Mouse (Mus musculus) heart, embryonic 15.5 days (tissue): ENCODE data around the gene Cpb2. TPM values are rescaled to one million over a fixed set of nuclear protein-coding genes. Genes with fewer than 3 reads are reported as not detected.

Experiments used
- ATAC-seq: fragments of 200-750 bp; cut with Nextera tagmentation; replicated peaks from 2 replicates; pipeline ENCODE4 v1.8.0; 2017; ENCODE audit warnings: low read depth, moderate TSS enrichment; ENCODE audit not compliant: insufficient number of reproducible peaks, insufficient read depth, low FRiP score
- H3K27ac ChIP-seq: fragments of 300-500 bp; sonication (generic); 2 replicates; pipeline ENCODE4 v1.5.1; 2015; ENCODE audit warnings: mild to moderate bottlenecking, inconsistent platforms
- H3K27me3 ChIP-seq: fragments of 300-500 bp; sonication (generic); 2 replicates; pipeline ENCODE4 v1.6.1; 2015; ENCODE audit warnings: inconsistent platforms
- H3K36me3 ChIP-seq: fragments of 300-500 bp; sonication (generic); 2 replicates; pipeline ENCODE4 v1.6.1; 2015; ENCODE audit warnings: mild to moderate bottlenecking, inconsistent platforms
- H3K4me1 ChIP-seq: fragments of 300-500 bp; sonication (generic); replicated peaks from 2 replicates; pipeline ENCODE4 v1.6.1; 2015; ENCODE audit warnings: inconsistent platforms
- H3K4me2 ChIP-seq: fragments of 300-500 bp; sonication (generic); 2 replicates; pipeline ENCODE4 v1.6.1; 2015; ENCODE audit warnings: inconsistent platforms, mild to moderate bottlenecking, moderate library complexity
- H3K4me3 ChIP-seq: fragments of 300-500 bp; sonication (generic); 2 replicates; pipeline ENCODE4 v1.5.1; 2015; ENCODE audit warnings: mild to moderate bottlenecking, inconsistent platforms
- H3K9ac ChIP-seq: fragments of 300-500 bp; sonication (generic); 2 replicates; pipeline ENCODE4 v1.6.1; 2015; ENCODE audit warnings: mild to moderate bottlenecking, inconsistent platforms
- H3K9me3 ChIP-seq: fragments of 300-500 bp; sonication (generic); replicated peaks from 2 replicates; pipeline ENCODE4 v1.6.1; 2016; ENCODE audit warnings: inconsistent platforms
- WGBS: fragments of 180-500 bp; shearing (Covaris S2); methylation state at CpG from one replicate; pipeline ENCODE4 v1.1.7; 2015; ENCODE audit warnings: mixed read lengths; 5-methylcytosine and 5-hydroxymethylcytosine counted together
- polyA plus RNA-seq: library from polyadenylated mRNA; unstranded; fragments of >200 nt; fragmentation: Nextera tagmentation; extraction: Ambion mirVana; gene quantifications from 2 replicates; pipeline ENCODE4 v1.2.1, GENCODE M21; 2015

Gene Cpb2
- polyA plus RNA-seq, 1 experiment from 2014 or later: 0.11 TPM

DNA sequence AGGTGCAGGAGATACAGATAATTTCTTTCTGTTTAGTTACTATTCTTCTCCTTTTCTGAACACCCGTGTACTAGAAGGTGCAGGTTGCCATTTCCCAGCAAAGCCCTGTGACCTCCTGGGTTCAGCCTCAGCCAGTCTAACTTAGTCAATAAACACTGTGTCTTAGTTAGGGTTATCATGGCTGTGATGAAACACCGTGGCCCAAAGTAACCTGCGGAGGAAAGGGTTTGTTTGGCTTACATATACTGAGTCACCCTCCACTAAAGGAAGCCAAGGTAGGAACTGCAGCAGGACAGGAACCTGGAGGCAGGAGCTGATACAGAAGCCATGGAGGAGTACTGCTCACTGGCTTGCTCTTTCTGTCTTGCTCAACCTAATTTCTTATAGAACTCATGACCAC is 8.3 kb downstream of the Cpb2 start:
- WGBS: 82% methylated on average over 3 of the region's 3 CpGs

DNA sequence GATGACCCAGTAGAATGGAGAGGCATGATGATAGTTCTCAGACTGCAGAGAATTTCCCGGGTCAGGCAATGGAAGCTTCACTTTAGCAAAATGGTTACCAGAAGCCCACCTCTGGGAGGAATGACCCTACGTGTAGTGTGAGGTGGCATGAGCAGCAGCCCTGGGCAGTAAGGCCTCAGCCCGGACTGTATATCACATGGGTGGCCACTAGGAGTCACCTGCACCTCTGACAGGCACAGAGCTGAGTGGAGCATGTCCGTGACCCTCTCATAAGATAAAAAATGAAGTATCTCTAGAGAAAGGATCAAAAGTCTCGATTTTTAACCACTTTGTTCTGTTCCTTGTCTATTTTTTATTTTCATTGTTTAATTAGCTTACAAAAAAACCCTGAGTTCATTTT is 14.4 kb downstream of the Cpb2 start:
- Histone ChIP-seq H3K4me2 (no peak overlapping the region), H3K36me3 (no peaks in the 10 kb centered on the region), H3K27me3 (no peaks in the 10 kb centered on the region), H3K27ac (no peak overlapping the region), H3K9ac (no peak overlapping the region), H3K9me3 (no peaks in the 10 kb centered on the region), H3K4me3 (no peak overlapping the region), H3K4me1 (no peaks in the 10 kb centered on the region)
- 40% methylated on average over 5 of the region's 5 CpGs for WGBS
- ATAC-seq: no peak

More for the DNA sequence above, 8.3 kb downstream of the Cpb2 start:
- no peaks in the 10 kb centered on the region for H3K4me1 ChIP-seq
- H3K4me2 ChIP-seq: no peak overlapping the region
- no peak overlapping the region for H3K4me3 ChIP-seq
- H3K27ac ChIP-seq: no peak overlapping the region
- H3K27me3 ChIP-seq: no peaks in the 10 kb centered on the region
- H3K9me3 ChIP-seq: no peaks in the 10 kb centered on the region
- no peaks in the 10 kb centered on the region for H3K36me3 ChIP-seq
- no peak overlapping the region for H3K9ac ChIP-seq
- ATAC-seq: no peak

DNA sequence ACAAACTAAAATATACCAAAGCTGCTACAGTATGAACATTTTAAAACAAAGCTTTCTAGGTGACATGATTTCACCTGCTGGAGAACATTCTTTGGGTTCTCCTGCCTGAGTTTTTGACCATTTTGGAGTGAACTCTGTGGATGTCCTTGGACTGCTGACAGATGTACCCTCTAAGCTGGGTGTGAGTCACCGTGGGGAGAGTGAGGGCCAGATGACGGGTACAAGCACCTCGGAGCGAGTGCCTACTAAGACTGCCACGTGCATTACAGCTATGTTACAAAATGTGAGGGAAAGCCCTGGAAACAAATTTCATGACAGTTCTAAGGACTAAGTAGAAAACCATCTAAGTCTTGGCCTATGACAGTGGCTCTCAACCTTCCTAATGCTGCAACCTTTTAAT is 27.4 kb downstream of the Cpb2 start:
- no peaks in the 10 kb centered on the region for H3K4me1 ChIP-seq
- no peaks in the 10 kb centered on the region for H3K36me3 ChIP-seq
- H3K9me3 ChIP-seq: no peaks in the 10 kb centered on the region
- H3K4me3 ChIP-seq: no peak overlapping the region
- no peak overlapping the region for H3K4me2 ChIP-seq
- H3K9ac ChIP-seq: no peak overlapping the region
- 59% methylated on average over 5 of the region's 5 CpGs for WGBS
- no peak overlapping the region for H3K27ac ChIP-seq
- no peaks in the 10 kb centered on the region for H3K27me3 ChIP-seq
- no peak for ATAC-seq

DNA sequence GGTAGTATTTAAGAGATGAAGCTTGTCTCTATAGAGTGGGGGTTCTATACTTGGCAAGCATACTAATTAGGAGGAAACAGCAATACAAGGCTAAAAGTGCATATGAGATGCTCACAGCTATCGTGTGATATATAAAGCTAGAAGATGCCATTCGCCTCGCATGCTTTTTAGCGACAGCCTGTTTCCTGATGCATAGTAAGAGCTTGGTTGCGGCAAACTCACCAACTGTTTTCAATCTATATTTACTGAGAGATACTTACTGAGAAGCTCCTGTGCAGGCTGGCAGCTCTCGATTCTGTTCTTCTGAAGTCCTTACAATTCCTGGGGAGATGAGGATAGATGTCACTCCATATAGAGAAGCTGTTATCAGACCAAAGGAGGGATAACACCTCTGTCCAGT is 37.6 kb downstream of the Cpb2 start:
- H3K4me1 ChIP-seq: peaks cover 8% of the 10 kb centered on the region
- 69% methylated on average over 6 of the region's 6 CpGs for WGBS

DNA sequence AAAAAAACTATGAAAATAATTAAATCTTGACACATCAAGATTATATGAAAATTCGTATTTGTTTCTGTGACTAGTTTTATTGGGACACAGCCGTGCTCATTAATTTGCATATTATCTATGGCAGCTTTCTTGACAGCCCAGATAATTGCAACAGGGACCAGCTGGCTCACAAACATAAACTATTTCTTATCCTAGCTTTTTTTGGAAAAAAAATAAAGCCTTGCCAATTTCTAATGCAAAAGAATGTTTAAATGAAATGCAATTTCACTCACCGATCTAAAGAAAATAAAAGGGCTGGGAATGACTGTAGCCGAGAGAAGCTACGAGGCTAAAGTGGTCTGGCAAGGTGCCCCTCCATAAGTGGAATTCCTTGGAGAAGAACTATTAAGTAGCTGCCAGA is 38.3 kb downstream of the Cpb2 start:
- no peaks in the 10 kb centered on the region for H3K36me3 ChIP-seq
- 33% methylated on average over 5 of the region's 5 CpGs for WGBS
- H3K27ac ChIP-seq: no peak overlapping the region

More for the DNA sequence above, 37.6 kb downstream of the Cpb2 start:
- no peaks in the 10 kb centered on the region for H3K9me3 ChIP-seq
- H3K4me2 ChIP-seq: no peak overlapping the region
- no peaks in the 10 kb centered on the region for H3K27me3 ChIP-seq
- no peak overlapping the region for H3K4me3 ChIP-seq
- H3K27ac ChIP-seq: no peak overlapping the region
- no peak overlapping the region for H3K9ac ChIP-seq
- no peak for ATAC-seq
- no peaks in the 10 kb centered on the region for H3K36me3 ChIP-seq

DNA sequence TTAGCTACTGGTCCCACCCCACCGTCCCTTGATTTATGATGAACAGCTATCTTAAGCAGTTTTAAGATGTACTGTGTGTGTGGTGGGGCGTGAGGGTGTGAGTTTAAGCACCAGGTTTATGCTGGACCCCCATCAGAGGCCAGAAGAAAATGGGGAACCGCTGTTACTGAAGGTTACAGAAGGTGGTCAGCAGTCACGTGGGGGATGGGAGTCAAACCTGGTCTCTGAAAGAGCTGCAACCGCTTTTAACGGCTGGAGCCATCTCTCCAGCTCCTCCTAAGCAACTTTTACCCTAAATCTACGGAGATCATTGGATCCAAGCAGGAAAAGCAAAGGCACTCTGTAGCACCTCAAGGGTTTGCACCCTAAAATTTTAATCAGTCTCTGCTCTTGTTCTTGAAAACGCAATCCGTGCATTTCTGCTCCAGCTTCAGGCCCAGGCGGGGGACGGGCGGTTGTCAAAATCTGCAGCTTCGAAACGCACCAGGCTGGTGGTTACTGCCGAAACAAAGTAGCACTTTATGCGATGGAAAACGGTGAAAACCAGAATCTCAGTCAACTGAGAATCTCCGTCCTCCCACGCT is 41.6 kb downstream of the Cpb2 start:
- peak overlapping the region; percentile 95 for H3K9ac ChIP-seq
- no peaks in the 10 kb centered on the region for H3K27me3 ChIP-seq
- peak overlapping the region; percentile 99 for H3K4me3 ChIP-seq
- peaks cover 18% of the 10 kb centered on the region for H3K4me1 ChIP-seq
- H3K36me3 ChIP-seq: no peaks in the 10 kb centered on the region
- 5% methylated on average over 19 of the region's 19 CpGs for WGBS
- H3K4me2 ChIP-seq: peak overlapping the region; percentile 81
- no peaks in the 10 kb centered on the region for H3K9me3 ChIP-seq
- peak overlapping the region; percentile 90 for H3K27ac ChIP-seq
- ATAC-seq: peak; percentile 45

More for the DNA sequence above, 38.3 kb downstream of the Cpb2 start:
- Histone ChIP-seq H3K4me2 (no peak overlapping the region), H3K4me3 (no peak overlapping the region), H3K9me3 (no peaks in the 10 kb centered on the region), H3K9ac (no peak overlapping the region), H3K4me1 (peaks cover 14% of the 10 kb centered on the region), H3K27me3 (no peaks in the 10 kb centered on the region)
- ATAC-seq: no peak

DNA sequence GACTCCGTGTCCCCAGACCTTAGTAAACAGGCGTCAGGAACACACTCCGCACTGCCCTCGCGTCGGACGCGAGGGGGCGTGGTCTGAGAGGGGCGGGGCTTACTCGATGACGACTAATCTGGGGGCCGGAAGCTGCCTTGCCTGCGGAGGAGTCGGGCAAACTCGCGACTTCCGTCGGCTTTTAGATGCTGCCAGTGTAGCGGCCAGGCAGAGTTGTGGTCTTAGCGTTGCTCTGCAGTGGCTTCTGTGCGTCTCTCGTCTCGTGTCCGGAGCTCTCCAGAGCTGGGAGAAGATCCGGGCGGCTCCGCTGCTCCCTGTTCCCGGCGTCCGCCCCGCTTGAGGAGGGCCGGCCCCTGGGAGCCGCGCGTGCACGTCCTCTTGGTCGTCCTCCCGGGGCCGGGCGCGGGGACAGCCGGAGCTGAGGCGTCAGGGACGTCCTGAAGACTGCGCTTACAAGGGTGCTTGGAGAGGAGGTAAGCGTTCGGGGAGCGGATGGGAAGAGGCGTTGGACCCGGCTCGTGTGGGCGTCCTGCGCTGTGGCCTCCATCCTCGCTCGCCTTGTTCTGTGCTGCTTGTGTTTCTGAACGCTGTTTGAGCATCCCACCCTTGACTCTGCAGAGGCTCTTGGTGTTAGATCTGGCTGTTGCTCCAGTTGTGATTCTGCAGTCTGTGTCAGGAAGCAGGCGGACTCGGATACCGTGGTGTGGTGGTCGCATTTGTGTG is 42.3 kb downstream of the Cpb2 start, which contains the start of gene Zc3h13:
Gene Zc3h13 (plus strand): TSS at position 181 of the 723 bp plus-strand sequence.
- Histone ChIP-seq H3K9me3 (no peaks in the 10 kb centered on the region), H3K4me1 (peaks cover 18% of the 10 kb centered on the region), H3K27ac (peak within 1 kb of the TSS; percentile 90), H3K27me3 (no peaks in the 10 kb centered on the region), H3K4me3 (peak within 1 kb of the TSS; percentile 99), H3K9ac (peak within 1 kb of the TSS; percentile 95), H3K4me2 (peak within 1 kb of the TSS; percentile 81), H3K36me3 (no peaks in the 10 kb centered on the region)
- ATAC-seq: peak; percentile 97
- WGBS: under 1% methylated on average over 61 of the region's 61 CpGs

DNA sequence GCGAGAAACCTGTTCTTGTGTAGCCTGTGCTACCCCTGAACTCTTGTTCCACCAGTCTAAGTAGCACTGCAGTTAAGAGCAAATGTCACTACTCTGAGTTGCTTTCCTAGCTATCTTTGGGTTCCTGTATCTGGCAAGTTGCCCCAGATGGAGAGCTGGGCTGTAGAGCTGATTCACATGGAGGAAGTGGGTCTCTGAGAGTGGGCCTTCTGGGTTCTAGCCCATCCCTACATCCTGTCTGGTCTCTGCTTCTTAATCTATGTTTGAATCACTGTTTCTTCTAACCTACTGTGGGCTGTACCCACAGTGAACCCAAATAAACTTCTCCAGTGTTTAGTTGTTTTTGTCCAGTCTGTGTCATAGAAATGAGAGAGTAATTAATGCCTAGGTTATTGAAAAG is 59.0 kb downstream of the Cpb2 start:
- ATAC-seq: no peak
- no peak overlapping the region for H3K4me3 ChIP-seq
- WGBS: 83% methylated on average over 1 of the region's 1 CpGs
- H3K27ac ChIP-seq: no peak overlapping the region
- H3K4me1 ChIP-seq: 0 out of 2 replicates have a peak, but pooled peaks cover 5% of the 10 kb centered on the region
- H3K9me3 ChIP-seq: no peaks in the 10 kb centered on the region
- no peaks in the 10 kb centered on the region for H3K27me3 ChIP-seq
- no peak overlapping the region for H3K4me2 ChIP-seq
- no peak overlapping the region for H3K9ac ChIP-seq
- H3K36me3 ChIP-seq: no peaks in the 10 kb centered on the region

DNA sequence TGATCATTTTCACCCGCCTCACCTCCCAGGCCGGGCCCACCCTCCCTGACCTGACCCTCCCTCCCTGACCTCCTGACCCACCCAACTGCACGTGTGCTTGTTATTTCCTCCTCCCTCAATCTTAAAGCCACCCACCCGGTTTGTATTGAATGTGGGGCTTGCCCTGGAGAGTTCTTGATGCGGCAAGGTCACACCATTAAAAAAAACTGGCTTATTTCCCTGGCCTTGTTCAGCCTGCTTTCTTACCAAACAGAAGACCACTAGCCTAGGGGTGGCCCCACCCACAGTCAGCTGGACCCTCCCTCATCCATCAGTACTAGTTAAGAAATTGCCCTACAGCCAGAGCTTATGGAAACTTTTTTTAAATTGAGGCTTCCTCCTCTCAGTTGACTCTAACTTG is 61.7 kb downstream of the Cpb2 start:
- Histone ChIP-seq H3K36me3 (no peaks in the 10 kb centered on the region), H3K9ac (no peak overlapping the region), H3K27ac (no peak overlapping the region), H3K4me3 (no peak overlapping the region), H3K4me2 (no peak overlapping the region), H3K27me3 (no peaks in the 10 kb centered on the region), H3K4me1 (0 out of 2 replicates have a peak, but pooled peaks cover 5% of the 10 kb centered on the region), H3K9me3 (no peaks in the 10 kb centered on the region)
- WGBS: 63% methylated on average over 5 of the region's 5 CpGs
- no peak for ATAC-seq

DNA sequence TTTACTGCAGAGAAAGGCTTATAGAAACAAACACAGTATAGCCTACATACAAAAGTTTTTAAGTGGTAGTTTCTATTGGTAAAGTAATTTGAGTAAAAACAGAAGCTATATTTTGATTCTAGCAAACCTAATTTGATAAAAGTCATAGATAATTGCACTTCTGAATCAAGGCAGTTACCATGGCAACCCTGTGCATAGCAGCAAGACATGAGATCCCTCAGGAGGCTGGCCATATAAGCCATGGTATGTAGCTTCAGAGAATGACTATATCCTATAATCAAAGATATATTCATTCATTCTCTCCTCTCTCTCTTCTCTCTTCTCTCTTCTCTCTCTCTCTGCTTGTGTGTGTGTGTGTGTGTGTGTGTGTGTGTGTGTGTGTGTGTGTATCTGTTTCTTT is 65.8 kb downstream of the Cpb2 start:
- ATAC-seq: no peak

DNA sequence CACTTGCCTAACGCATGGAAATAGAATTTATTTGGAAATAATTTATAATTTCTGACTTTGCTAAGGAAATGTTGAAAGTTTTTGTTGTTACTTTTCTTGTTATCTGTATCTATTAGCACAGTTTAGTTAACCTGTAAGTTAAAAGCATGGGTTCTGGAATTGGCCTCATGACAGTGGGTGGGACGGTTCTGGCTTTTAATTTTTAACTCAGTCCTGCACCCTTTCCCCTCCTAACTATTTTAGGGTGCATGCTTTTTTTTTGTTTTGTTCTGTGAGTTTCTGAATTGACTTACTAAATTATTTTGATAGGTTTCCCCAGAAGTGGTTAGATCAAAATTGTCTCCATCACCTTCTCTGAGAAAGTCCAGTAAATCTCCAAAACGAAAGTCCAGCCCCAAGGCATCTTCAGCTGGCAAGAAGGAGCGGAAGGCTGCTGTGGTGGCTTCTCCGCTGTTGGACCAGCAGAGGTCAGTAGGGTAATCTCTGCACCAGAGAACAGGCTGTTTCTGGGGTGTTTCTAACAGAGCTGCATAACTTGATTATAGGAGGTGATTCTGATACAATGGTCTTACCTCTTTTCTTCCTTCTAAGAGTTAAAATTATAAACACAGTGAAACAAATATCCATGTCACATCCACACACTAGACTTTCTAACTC is 67.4 kb downstream of the Cpb2 start:
- Histone ChIP-seq H3K9ac (no peak overlapping the region), H3K4me3 (no peak overlapping the region), H3K27me3 (no peaks in the 10 kb centered on the region), H3K9me3 (no peaks in the 10 kb centered on the region), H3K4me2 (no peak overlapping the region), H3K36me3 (0 out of 2 replicates have a peak, but pooled peaks cover 5% of the 10 kb centered on the region), H3K27ac (no peak overlapping the region), H3K4me1 (no peaks in the 10 kb centered on the region)
- 68% methylated on average over 5 of the region's 5 CpGs for WGBS
- ATAC-seq: no peak

More for the DNA sequence above, 65.8 kb downstream of the Cpb2 start:
- no peak overlapping the region for H3K4me3 ChIP-seq
- no peak overlapping the region for H3K9ac ChIP-seq
- H3K27ac ChIP-seq: no peak overlapping the region
- no peaks in the 10 kb centered on the region for H3K9me3 ChIP-seq
- 0 out of 2 replicates have a peak, but pooled peaks cover 5% of the 10 kb centered on the region for H3K36me3 ChIP-seq
- no peaks in the 10 kb centered on the region for H3K4me1 ChIP-seq
- no peak overlapping the region for H3K4me2 ChIP-seq
- no peaks in the 10 kb centered on the region for H3K27me3 ChIP-seq
